Mouse (Mus musculus): ENCODE measurements around the gene Zmiz1. TPM values are rescaled to one million over a fixed set of nuclear protein-coding genes. Genes with fewer than 3 reads are reported as not detected.

Gene Zmiz1
- polyA plus RNA-seq, 1 experiment from 2014 or later, result 37.0 TPM

- DNase-seq (ENCODE audit: low spot score), result no peak
- H3K36me3 ChIP-seq (ENCODE audit: control insufficient read depth, insufficient read depth, low read length), result peaks cover 3% of the 10 kb centered on the region; the same call in 1 of the 2 replicates
- no peak overlapping the region for H3K4me3 ChIP-seq (ENCODE audit: low read depth, low read length)
- H3K9ac ChIP-seq (ENCODE audit: low read length), result peak overlapping the region; percentile 25; the same call in 1 of the 2 replicates
- H3K4me2 ChIP-seq (ENCODE audit: low read length), result no peak overlapping the region
- no peaks in the 10 kb centered on the region for H3K9me3 ChIP-seq (replicated peaks; ENCODE audit: control insufficient read depth, low read length)
- H3K4me1 ChIP-seq (ENCODE audit: control insufficient read depth, insufficient read depth, low read length), result peaks cover 81% of the 10 kb centered on the region
- peak overlapping the region; percentile 55; the same call in 1 of the 2 replicates for H3K27ac ChIP-seq (ENCODE audit: low read depth, low read length)
- H3K27me3 ChIP-seq (replicated peaks; ENCODE audit: control insufficient read depth, insufficient read depth, low read length), result no peaks in the 10 kb centered on the region
- ATAC-seq, result no peak
- 57% methylated on average over 9 of the region's 9 CpGs for whole genome bisulfite sequencing
These were observed 17.1 kb downstream of the Zmiz1 start for GRCm38 (mm10) chr14:25476048-25476447.

DNA sequence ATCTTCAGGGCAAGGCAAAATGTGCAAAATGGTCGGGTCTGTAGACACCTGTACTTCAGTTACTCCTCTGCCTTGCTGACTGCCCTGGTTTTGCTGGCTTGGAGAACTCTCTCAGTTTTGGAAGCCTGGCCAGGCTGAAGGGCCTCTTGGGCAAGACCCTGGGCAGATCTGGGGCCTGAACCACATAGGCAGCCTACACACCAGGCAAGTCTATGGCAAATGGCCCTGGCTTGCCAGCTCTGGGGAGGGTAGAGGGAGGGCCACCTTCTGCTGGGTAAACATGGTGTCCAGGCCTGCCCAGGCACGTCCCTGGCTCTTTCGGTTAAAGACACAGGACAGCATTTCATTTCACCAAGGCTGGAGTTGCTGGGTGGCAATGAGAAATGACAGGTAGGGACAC, 17.5 kb downstream of the Zmiz1 start:
- 74% methylated on average over 3 of the region's 3 CpGs for WGBS
- H3K9me3 ChIP-seq (replicated peaks; ENCODE audit: control insufficient read depth, low read length), result no peaks in the 10 kb centered on the region
- no peaks in the 10 kb centered on the region for H3K27me3 ChIP-seq (replicated peaks; ENCODE audit: control insufficient read depth, insufficient read depth, low read length)
- no peak overlapping the region for H3K4me2 ChIP-seq (ENCODE audit: low read length)
- peak overlapping the region; percentile 25; the same call in 1 of the 2 replicates for H3K9ac ChIP-seq (ENCODE audit: low read length)
- peak overlapping the region; percentile 55; the same call in 1 of the 2 replicates for H3K27ac ChIP-seq (ENCODE audit: low read depth, low read length)
- no peak for ATAC-seq
- DNase-seq (ENCODE audit: low spot score), result no peak
- no peak overlapping the region for H3K4me3 ChIP-seq (ENCODE audit: low read depth, low read length)
- H3K4me1 ChIP-seq (ENCODE audit: control insufficient read depth, insufficient read depth, low read length), result peaks cover 81% of the 10 kb centered on the region
- peaks cover 3% of the 10 kb centered on the region; the same call in 1 of the 2 replicates for H3K36me3 ChIP-seq (ENCODE audit: control insufficient read depth, insufficient read depth, low read length)

DNA sequence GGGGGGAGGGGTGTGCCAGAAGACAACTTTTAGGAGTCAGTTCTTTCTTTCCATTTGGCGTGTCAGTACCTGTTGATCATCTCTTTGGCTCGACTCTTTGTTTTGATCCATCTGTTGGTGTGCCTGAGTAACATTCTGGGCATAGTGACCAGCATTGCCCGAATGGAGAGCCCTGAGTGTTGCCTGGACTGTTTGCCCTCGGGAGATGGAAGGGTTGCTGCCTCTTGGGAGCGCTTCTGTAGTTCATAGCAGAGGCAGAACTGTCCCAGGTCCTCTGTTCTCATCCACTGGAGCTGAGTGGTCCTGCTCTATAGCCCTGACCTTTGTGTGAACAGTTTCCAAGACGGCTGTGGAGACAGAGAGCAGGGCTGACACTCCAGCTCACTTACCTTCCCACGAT, 18.3 kb downstream of the Zmiz1 start:
- Histone ChIP-seq H3K4me2 (ENCODE audit: low read length) (no peak overlapping the region), H3K9ac (ENCODE audit: low read length) (no peak overlapping the region), H3K4me3 (ENCODE audit: low read depth, low read length) (no peak overlapping the region), H3K4me1 (ENCODE audit: control insufficient read depth, insufficient read depth, low read length) (peaks cover 78% of the 10 kb centered on the region), H3K36me3 (ENCODE audit: control insufficient read depth, insufficient read depth, low read length) (peaks cover 3% of the 10 kb centered on the region; the same call in 1 of the 2 replicates), H3K27me3 (replicated peaks; ENCODE audit: control insufficient read depth, insufficient read depth, low read length) (no peaks in the 10 kb centered on the region), H3K27ac (ENCODE audit: low read depth, low read length) (peak overlapping the region; percentile 86), H3K9me3 (replicated peaks; ENCODE audit: control insufficient read depth, low read length) (no peaks in the 10 kb centered on the region)
- ATAC-seq (no peak), DNase-seq (ENCODE audit: low spot score) (no peak)
- 78% methylated on average over 7 of the region's 7 CpGs for WGBS

- Histone ChIP-seq H3K4me3 (ENCODE audit: low read depth, low read length) (no peak overlapping the region), H3K27me3 (replicated peaks; ENCODE audit: control insufficient read depth, insufficient read depth, low read length) (no peaks in the 10 kb centered on the region), H3K9me3 (replicated peaks; ENCODE audit: control insufficient read depth, low read length) (no peaks in the 10 kb centered on the region), H3K4me2 (ENCODE audit: low read length) (peak overlapping the region; percentile 15; the same call in 1 of the 2 replicates), H3K27ac (ENCODE audit: low read depth, low read length) (peak overlapping the region; percentile 86), H3K36me3 (ENCODE audit: control insufficient read depth, insufficient read depth, low read length) (peaks cover 3% of the 10 kb centered on the region; the same call in 1 of the 2 replicates), H3K9ac (ENCODE audit: low read length) (peak overlapping the region; percentile 30), H3K4me1 (ENCODE audit: control insufficient read depth, insufficient read depth, low read length) (peaks cover 70% of the 10 kb centered on the region)
- WGBS, result 47% methylated on average over 5 of the region's 5 CpGs
- DNase-seq (ENCODE audit: low spot score), result no peak
- ATAC-seq, result no peak
These were observed 19.3 kb downstream of the Zmiz1 start for GRCm38 (mm10) chr14:25478257-25478656.

DNA sequence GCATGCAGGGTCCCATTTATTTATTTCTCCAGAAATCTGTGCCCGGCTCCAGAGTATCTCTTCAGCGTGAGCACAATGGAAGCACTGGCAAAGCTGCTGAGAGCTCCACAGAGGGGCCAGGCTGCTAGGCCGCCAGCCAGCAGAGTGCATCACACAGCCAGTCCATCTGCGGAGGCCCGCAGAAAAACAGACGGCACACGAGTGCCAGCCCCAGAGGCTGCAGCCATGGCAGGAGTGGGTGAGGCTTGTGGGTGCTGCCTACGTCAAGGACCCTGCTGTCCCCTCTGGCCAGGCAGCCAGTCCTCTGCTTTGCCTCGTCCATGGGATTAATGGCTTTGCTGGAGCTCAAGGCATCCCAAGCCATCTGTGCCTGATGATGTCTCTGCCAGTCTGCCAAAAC, 19.8 kb downstream of the Zmiz1 start:
- Histone ChIP-seq H3K9me3 (replicated peaks; ENCODE audit: control insufficient read depth, low read length) (no peaks in the 10 kb centered on the region), H3K27me3 (replicated peaks; ENCODE audit: control insufficient read depth, insufficient read depth, low read length) (no peaks in the 10 kb centered on the region), H3K4me3 (ENCODE audit: low read depth, low read length) (no peak overlapping the region), H3K4me2 (ENCODE audit: low read length) (peak overlapping the region; percentile 15; the same call in 1 of the 2 replicates), H3K9ac (ENCODE audit: low read length) (no peak overlapping the region; the same call in 1 of the 2 replicates), H3K4me1 (ENCODE audit: control insufficient read depth, insufficient read depth, low read length) (peaks cover 72% of the 10 kb centered on the region), H3K27ac (ENCODE audit: low read depth, low read length) (peak overlapping the region; percentile 86), H3K36me3 (ENCODE audit: control insufficient read depth, insufficient read depth, low read length) (peaks cover 3% of the 10 kb centered on the region; the same call in 1 of the 2 replicates)
- 21% methylated on average over 9 of the region's 9 CpGs for WGBS
- ATAC-seq, result peak; percentile 84
- DNase-seq (ENCODE audit: low spot score), result peak; percentile 87

- ATAC-seq, result no peak
- H3K9ac ChIP-seq (ENCODE audit: low read length), result no peak overlapping the region
These were observed 20.9 kb downstream of the Zmiz1 start for GRCm38 (mm10) chr14:25479841-25480252.

GRCm38 (mm10) chr14:25480443-25480842, 21.5 kb downstream of the Zmiz1 start:
- 0 out of 2 replicates have a peak overlapping the region, but pooled peaks have one; percentile 4 for H3K9ac ChIP-seq (ENCODE audit: low read length)
- H3K4me2 ChIP-seq (ENCODE audit: low read length), result no peak overlapping the region
- H3K36me3 ChIP-seq (ENCODE audit: control insufficient read depth, insufficient read depth, low read length), result peaks cover 3% of the 10 kb centered on the region; the same call in 1 of the 2 replicates
- H3K27me3 ChIP-seq (replicated peaks; ENCODE audit: control insufficient read depth, insufficient read depth, low read length), result no peaks in the 10 kb centered on the region
- peaks cover 63% of the 10 kb centered on the region for H3K4me1 ChIP-seq (ENCODE audit: control insufficient read depth, insufficient read depth, low read length)
- no peaks in the 10 kb centered on the region for H3K9me3 ChIP-seq (replicated peaks; ENCODE audit: control insufficient read depth, low read length)
- 78% methylated on average over 4 of the region's 4 CpGs for WGBS
- DNase-seq (ENCODE audit: low spot score) (no peak), ATAC-seq (no peak)
- peak overlapping the region; percentile 48; the same call in 1 of the 2 replicates for H3K27ac ChIP-seq (ENCODE audit: low read depth, low read length)
- H3K4me3 ChIP-seq (ENCODE audit: low read depth, low read length), result no peak overlapping the region

More at GRCm38 (mm10) chr14:25479841-25480252, 20.9 kb downstream of the Zmiz1 start:
- Histone ChIP-seq H3K4me2 (ENCODE audit: low read length) (no peak overlapping the region), H3K9me3 (replicated peaks; ENCODE audit: control insufficient read depth, low read length) (no peaks in the 10 kb centered on the region), H3K36me3 (ENCODE audit: control insufficient read depth, insufficient read depth, low read length) (peaks cover 3% of the 10 kb centered on the region; the same call in 1 of the 2 replicates), H3K27ac (ENCODE audit: low read depth, low read length) (no peak overlapping the region), H3K27me3 (replicated peaks; ENCODE audit: control insufficient read depth, insufficient read depth, low read length) (no peaks in the 10 kb centered on the region), H3K4me1 (ENCODE audit: control insufficient read depth, insufficient read depth, low read length) (peaks cover 67% of the 10 kb centered on the region), H3K4me3 (ENCODE audit: low read depth, low read length) (no peak overlapping the region)
- DNase-seq (ENCODE audit: low spot score), result no peak
- 74% methylated on average over 3 of the region's 3 CpGs for WGBS

DNA sequence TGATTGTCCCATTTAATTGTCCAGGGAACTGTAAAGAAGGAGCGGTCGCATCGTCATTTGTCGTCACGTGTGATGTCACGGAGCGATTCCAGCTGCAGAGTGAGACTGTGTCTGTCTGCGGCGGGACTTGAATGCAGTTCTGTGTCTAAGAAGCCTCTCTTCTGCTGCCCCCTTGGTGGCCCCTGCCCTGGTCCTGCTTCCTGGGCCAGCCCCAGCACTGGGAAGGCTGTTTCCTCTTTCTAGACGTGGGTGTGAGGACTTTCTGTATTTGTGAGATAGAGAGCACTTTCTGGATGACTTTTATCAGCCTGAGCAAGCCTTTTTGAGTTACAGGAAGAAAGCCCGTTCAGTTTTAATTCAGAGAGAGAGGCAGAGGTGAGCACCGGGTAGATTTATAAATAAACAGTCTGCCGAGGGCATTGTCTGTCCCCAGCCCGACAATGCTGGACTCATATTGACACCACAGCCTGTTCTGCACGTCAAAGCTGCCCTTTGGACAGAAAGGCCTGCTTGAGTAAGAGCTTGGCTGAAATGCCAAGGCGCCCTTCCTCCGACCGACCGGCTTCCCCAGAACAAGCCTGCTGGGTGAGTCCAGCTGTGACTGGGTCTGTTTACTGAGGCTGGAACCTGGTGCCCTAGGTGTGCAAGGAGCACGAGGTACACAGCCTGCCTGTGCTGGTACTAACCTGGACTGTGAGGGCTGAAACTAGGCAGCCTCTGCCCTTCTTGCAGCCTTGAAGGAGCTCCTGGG, 22.1 kb downstream of the Zmiz1 start:
- Histone ChIP-seq H3K4me2 (ENCODE audit: low read length) (no peak overlapping the region), H3K4me1 (ENCODE audit: control insufficient read depth, insufficient read depth, low read length) (peaks cover 57% of the 10 kb centered on the region)
- WGBS, result 60% methylated on average over 20 of the region's 20 CpGs

More for the DNA sequence above, 22.1 kb downstream of the Zmiz1 start:
- Histone ChIP-seq H3K27ac (ENCODE audit: low read depth, low read length) (peak overlapping the region; percentile 48; the same call in 1 of the 2 replicates), H3K4me3 (ENCODE audit: low read depth, low read length) (no peak overlapping the region), H3K9ac (ENCODE audit: low read length) (0 out of 2 replicates have a peak overlapping the region, but pooled peaks have one; percentile 4), H3K27me3 (replicated peaks; ENCODE audit: control insufficient read depth, insufficient read depth, low read length) (no peaks in the 10 kb centered on the region), H3K9me3 (replicated peaks; ENCODE audit: control insufficient read depth, low read length) (no peaks in the 10 kb centered on the region), H3K36me3 (ENCODE audit: control insufficient read depth, insufficient read depth, low read length) (peaks cover 3% of the 10 kb centered on the region; the same call in 1 of the 2 replicates)
- ATAC-seq (no peak), DNase-seq (ENCODE audit: low spot score) (no peak)

All from forebrain, embryonic 14.5 days (tissue).